Mouse (Mus musculus) subcutaneous adipose tissue, adult 2 months (tissue): ENCODE measurements around the gene Bcl2a1b. TPM values are rescaled to one million over a fixed set of nuclear protein-coding genes. Genes with fewer than 3 reads are reported as not detected.

Source experiments
- polyA plus RNA-seq: library from polyadenylated mRNA; depleted of rRNA; stranded (reverse); fragments of >200 nt; gene quantifications from 2 replicates; pipeline ENCODE4 v1.2.3, GENCODE M21; 2012; ENCODE audit warnings: low replicate concordance; rRNA removed

Gene Bcl2a1b
- 3.1 and 5.1 TPM in 2 replicates for polyA plus RNA-seq

DNA sequence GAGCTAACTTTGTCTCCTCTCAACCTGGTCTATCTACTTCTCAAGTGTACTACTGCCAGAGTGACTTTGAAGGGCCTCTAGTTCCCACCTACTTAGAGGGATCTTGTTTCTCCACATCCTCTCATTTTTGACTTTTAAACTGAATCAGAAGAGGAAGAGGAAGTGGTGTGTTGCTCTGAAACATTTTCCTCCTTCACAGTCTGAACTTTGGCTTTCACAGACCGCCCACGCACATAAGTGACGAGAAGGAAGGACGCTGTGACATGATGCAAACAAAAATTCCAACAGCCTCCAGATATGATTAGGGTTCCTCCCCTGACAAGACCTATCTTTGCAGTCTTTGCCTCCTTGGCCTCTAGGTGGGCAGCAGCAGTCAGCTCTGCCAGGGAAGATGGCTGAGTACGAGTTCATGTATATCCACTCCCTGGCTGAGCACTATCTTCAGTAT lies at the start of gene Bcl2a1b, which contains the start of gene Gm29094:
Gene Bcl2a1b, plus strand, starts transcription at position 241 of the 448 bp plus-strand sequence.
Gene Gm29094, plus strand, starts transcription at position 411 of the 448 bp plus-strand sequence.

DNA sequence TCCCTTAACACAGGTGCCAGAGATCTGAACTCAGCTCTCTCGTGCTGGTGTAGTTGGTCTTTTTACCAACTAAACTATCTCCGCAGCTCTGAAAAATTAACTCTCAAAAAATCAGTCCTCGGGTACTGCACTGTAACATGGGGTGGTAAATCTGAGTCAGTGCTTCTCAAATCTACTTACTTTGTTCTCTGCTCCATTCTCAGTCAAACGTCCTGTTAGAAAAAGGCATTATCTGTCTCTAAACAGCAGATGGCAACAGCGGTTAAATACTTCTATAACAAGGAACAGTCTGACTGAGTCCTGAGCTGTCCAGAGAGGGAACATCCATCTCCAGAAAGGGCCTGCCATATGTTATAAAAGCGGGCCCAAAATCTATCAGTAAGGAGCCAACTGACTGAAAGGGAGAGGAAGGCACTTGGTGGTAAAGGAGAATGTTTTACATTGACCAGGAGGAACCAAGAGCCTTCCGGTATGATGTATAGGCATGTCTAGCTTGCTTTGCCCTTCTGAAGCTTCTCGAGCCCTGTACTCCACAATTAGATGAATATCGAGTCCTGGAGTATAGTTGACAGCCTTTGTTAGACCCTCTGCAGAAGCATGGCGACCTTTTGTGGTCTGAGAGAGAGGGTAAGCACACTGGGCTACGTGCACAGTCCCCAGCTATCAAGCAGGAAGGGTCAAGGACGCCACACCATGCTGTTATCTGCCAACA lies 11.5 kb downstream of the Bcl2a1b start, which contains the start of gene Mthfs:
Gene Mthfs, plus strand, starts transcription at position 324 of the 712 bp plus-strand sequence.

Other genes with a start within 250 kb of the Bcl2a1b start
- 0.59 and 2.1 TPM in 2 replicates for gene Bcl2a1a, start 242.3 kb upstream of the Bcl2a1b start, polyA plus RNA-seq
- not detected in 2 replicates for gene Trim43b, start 106.4 kb upstream of the Bcl2a1b start, polyA plus RNA-seq
- gene Gm29094, start 170 bp downstream of the Bcl2a1b start, polyA plus RNA-seq = not detected in 2 replicates
- 7.5 and 11.6 TPM in 2 replicates for gene Mthfs, start 11.5 kb downstream of the Bcl2a1b start, polyA plus RNA-seq